Mouse (Mus musculus) left cerebral cortex, postnatal 36 days (tissue): ENCODE results near the gene Dpp8. TPM values are rescaled to one million over a fixed set of nuclear protein-coding genes. Genes with fewer than 3 reads are reported as not detected.

Source experiments
- DNase-seq, 2 experiments: peaks; one replicate each; pipeline ENCODE4 v3.0.0; 2021 to 2022; ENCODE audit warnings: low spot score in 2 of 2, mixed read lengths in 1 of 2
- intact Hi-C: fragments of 180-260 bp; cut with DNase I; formaldehyde crosslinking; loops from one replicate; pipeline ENCODE4 v1.15.1; 2025
- total RNA-seq, 2 experiments: library from RNA; stranded (reverse); gene quantifications; 2 replicates each; pipeline ENCODE4 v1.2.3; 2021

Gene Dpp8
- total RNA-seq, 2 experiments from 2014 or later: 153 to 164 TPM

DNA sequence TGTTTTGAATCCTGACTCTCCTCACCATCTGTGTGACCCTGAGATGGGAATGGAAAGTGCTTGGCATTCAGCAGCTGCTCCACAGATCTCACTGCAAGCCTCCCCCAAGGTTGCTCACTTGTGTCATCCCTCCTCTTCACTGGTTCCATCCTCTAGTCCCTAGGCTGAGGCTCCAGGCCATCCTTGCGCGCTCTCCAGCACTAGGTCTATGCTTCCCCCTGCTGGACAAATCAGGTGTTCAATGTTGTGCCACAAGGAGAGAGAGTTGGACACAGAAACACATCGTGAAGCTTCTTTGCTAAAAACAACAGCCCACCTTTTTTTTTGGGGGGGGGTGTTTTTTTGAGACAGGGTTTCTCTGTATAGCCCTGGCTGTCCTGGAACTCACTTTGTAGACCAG is 88.7 kb downstream of the Dpp8 start:
- peak; percentile 50 to 71 for DNase-seq
- intact Hi-C loops: loop anchor here (5.0 kb wide), 1 partner anchor 39 kb away; no protein-coding TSS in a partner anchor

DNA sequence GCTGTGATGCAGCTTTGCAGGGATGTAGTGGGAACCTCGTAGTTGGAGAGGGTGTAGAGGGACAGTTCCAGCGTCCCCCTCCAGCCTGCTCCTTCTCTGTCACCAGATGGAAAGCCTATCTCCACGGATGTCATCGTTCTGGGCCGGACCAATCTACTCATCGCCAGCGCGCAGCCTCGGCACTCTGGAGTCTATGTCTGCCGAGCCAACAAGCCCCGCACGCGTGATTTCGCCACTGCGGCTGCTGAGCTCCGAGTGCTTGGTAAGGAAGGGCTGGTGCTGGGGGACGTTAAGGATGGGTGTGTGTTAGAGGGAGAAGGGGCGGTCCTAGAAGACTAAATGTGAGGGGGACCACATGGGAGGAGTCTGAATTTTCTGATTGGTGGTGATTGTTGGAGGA is 90.3 kb downstream of the Dpp8 start:
- DNase-seq: peak; percentile 78 to 80
- intact Hi-C loops: loop anchor here (5.0 kb wide), 1 partner anchor 40 kb away; no protein-coding TSS in a partner anchor

DNA sequence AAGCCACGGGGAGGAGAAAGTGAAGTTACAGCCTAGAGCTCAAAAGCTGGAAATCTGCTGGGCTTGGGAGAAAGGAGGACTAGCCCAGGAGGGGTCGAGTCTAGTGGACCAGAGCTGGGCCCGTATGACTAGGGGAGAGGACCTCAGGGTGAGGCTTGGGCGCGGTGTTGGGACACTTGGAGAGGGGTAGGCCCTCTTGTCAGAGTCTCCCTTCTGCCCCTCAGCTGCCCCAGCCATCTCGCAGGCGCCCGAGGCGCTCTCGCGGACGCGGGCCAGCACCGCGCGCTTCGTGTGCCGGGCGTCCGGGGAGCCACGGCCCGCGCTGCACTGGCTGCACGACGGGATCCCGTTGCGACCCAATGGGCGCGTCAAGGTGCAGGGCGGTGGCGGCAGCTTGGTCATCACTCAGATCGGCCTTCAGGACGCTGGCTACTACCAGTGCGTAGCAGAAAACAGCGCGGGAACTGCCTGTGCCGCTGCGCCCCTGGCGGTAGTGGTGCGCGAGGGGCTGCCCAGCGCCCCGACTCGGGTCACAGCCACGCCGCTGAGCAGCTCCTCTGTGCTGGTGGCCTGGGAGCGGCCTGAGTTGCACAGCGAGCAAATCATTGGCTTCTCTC is 91.4 kb downstream of the Dpp8 start:
- no peak for DNase-seq

DNA sequence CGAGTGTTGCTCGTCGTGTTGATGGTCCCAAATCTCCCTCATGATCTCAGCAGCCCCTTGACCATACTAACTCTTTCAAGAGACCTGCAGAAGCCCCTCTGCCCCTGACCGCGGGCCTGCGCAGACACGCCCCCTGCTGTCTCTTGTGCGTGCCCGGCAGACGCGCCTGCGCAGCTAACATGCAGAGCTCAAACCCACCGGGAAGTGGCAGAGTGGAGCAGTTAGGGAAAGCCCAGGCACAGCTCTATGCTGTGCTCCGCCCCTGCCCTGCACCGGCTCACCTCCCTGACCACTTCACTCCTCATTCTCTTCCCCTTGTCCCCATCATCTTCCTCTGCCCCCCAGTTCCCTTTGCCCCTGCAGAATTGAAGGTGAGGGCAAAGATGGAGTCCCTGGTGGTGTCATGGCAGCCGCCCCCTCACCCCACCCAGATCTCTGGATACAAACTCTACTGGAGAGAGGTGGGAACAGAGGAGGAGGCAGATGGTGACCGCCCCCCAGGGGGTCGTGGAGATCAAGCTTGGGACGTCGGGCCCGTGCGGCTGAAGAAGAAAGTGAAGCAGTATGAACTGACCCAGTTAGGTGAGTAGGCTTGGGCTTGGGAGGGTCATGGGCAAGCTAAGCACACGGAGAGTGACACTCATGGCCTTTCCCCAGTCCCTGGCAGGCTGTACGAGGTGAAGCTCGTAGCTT is 96.1 kb downstream of the Dpp8 start:
- no peak for DNase-seq

More for the DNA sequence above, 91.4 kb downstream of the Dpp8 start:
- intact Hi-C loops: loop anchor here (5.0 kb wide), 1 partner anchor 41 kb away; no protein-coding TSS in a partner anchor

DNA sequence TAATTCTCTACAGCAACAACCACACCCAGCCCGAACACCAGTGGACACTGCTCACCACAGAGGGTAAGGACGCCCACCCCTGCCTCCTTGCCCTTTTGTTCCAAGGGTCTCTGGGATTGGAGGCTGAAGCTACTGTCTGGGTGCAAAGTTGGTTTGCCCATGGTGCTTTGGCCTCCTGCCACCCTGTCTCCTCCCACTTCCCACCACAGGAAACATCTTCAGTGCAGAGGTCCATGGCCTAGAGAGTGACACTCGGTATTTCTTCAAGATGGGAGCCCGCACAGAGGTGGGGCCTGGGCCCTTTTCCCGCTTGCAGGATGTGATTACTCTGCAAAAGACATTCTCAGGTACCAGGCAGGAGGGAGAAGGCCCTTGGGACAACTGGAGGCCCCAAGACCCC is 99.5 kb downstream of the Dpp8 start:
- intact Hi-C loops: loop anchor here (2.0 to 5.0 kb wide), 2 partner anchors 57 to 151 kb away; no protein-coding TSS in a partner anchor
- DNase-seq: no peak

More for the DNA sequence above, 96.1 kb downstream of the Dpp8 start:
- intact Hi-C loops: no loop called here

Other genes with a start within 250 kb of the Dpp8 start
- 10 to 100 TPM; 58.2 to 62.8 TPM for gene Dennd4a, start 221.1 kb upstream of the Dpp8 start, total RNA-seq
- under 1 TPM; 0.07 to 0.23 TPM for gene Slc24a1, start 80.8 kb upstream of the Dpp8 start, total RNA-seq
- gene Ints14, start 71.5 kb upstream of the Dpp8 start, total RNA-seq: 10 to 100 TPM; 19.5 to 20.2 TPM
- 100 to 1,000 TPM; 152 to 157 TPM for gene Hacd3, start 10.7 kb upstream of the Dpp8 start, total RNA-seq
- gene Igdcc4, start 69.1 kb downstream of the Dpp8 start, total RNA-seq: 10 to 100 TPM; 24.9 to 30.8 TPM
- 1 to 10 TPM; 2.0 to 2.3 TPM for gene Igdcc3, start 108.8 kb downstream of the Dpp8 start, total RNA-seq
- 1 to 10 TPM; 2.5 to 4.2 TPM for gene Parp16, start 162.9 kb downstream of the Dpp8 start, total RNA-seq
- not detected for gene Cilp, start 232.8 kb downstream of the Dpp8 start, total RNA-seq